Mouse (Mus musculus): ENCODE measurements around the gene Fam160a1.

Gene Fam160a1

DNA sequence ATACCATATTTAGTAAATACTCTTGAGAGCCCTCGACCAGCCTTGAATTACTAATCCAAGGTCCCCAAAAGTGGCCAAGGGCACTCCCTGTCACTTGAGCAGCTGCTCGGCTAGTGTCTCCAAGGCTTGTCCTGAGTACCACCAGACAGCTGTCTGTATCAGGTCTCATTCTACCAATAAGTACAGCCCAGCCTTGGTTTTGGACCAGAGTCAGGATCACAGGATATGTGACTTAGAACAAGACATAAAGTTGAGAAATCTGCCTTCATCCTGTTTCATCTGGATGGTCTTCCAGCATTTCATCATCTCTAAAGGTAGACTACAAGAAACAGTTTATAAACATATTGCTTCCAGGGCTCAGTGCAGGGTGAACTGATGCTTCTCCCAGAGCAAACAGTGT lies 183.4 kb downstream of the Fam160a1 start:
- no peak for DNase-seq (ENCODE audit: low spot score)

DNA sequence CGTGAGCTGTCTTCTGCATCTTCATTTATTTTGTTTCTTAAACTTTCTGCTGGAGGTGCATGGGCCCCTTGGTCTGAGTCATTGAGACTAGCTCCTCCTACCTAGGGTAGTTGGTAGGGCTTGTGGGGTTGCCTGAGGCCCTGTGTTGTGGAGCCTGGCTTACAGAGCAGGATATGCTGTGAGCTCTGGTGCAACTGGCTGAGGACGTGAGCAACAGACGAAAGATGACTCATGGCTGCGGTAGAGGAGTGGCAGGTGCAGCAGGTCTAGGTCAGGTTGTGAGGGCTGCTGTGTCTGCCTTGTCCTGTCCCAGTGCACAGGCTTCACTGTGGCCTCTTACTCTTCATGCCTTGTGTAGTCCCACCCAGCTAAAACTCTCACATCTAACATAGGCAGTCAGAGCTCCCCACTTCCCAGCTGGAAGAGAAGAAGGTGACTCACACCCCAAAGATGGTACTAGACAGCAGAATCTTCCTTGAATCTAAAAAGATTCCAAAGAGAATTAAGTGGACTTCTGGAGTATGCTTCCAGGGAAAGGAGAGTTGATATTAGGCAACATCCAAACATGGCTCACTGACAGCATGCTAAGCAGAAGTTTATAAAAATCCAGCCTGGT lies 187.1 kb downstream of the Fam160a1 start:
- no peak for DNase-seq (ENCODE audit: low spot score)

DNA sequence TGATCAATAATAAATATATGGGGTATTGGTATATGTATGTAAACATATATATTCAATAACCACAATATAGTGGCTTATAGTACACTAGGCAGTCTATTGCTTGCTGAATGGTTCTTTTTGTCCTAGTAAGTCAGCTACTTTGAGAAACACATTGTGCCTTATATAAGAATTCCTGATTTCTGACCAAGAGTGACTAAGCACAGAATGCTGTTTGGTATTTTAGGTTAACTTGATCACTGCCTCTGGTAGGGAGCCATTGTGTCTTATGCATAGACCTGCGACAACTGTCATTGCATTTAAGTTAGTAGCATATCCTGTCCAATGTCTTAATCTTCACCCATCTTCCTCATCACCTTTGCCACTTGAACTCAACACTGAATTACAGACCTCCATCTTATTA lies 197.3 kb downstream of the Fam160a1 start:
- DNase-seq (ENCODE audit: low spot score): no peak

DNA sequence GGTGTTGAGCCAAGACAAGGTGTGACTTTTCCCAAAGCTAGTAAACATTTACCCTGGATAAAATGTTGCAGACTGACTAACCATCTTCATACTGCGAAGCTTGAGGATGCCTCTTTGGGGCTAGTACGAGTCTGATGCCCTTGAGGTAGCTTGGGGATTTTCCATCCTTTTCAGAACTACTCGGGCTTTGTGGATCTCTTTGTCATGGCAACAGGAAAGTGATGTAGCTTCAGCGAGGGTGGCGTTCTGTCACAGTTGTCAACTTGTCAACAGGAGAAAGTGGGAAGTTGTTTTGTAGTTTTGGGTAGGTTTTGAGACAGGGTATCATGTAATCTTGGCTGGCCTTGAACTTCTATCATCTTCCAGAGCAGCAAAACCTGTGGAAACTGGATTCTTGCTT lies 197.7 kb downstream of the Fam160a1 start:
- no peak for DNase-seq (ENCODE audit: low spot score)

DNA sequence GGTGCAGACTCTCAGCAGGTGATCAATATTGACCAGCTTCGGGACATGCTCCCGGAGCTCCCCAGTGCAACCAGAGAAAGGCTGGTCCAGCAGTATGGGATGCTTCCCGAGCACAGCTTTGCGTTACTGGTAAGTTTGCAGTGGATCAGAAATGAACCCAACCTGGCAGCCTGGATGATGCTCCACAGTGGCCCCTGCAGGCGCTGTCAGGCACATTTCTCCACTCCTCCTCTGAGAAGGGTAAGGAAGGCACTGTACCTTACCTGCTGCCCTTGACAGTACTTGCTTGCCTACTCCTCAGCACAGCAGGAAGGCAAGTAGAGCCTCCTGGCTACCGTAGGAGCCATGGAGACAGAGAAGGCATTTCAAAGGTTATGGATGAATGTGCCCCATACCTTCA lies 198.2 kb downstream of the Fam160a1 start:
- DNase-seq (ENCODE audit: low spot score): no peak

DNA sequence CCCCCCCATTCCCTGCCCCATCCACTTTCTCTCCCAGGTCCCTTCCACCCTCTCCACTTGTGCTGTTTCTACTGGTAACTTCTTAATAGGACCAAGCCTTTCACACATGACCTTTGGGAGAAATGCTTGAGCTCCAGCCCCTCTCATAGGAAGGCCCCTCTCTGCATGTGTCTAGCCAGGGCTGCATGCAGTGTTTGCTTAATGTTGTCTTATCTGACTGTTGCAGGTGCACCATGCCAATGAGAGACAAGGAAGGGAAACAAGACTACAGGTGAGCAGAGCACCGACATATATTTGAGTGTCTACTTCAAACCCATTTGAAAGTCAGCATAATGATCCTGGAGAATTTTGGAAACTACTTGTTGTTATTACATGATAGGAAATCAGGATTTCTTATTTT lies 200.7 kb downstream of the Fam160a1 start:
- no peak for DNase-seq (ENCODE audit: low spot score)

Data from ovary, postnatal 36 days (tissue).